Mouse (Mus musculus): ENCODE data around the gene Tcf7l2. TPM values are rescaled to one million over a fixed set of nuclear protein-coding genes. Genes with fewer than 3 reads are reported as not detected.

The Tcf7l2 gene
- polyA plus RNA-seq, 1 experiment, result 5.4 TPM

DNA sequence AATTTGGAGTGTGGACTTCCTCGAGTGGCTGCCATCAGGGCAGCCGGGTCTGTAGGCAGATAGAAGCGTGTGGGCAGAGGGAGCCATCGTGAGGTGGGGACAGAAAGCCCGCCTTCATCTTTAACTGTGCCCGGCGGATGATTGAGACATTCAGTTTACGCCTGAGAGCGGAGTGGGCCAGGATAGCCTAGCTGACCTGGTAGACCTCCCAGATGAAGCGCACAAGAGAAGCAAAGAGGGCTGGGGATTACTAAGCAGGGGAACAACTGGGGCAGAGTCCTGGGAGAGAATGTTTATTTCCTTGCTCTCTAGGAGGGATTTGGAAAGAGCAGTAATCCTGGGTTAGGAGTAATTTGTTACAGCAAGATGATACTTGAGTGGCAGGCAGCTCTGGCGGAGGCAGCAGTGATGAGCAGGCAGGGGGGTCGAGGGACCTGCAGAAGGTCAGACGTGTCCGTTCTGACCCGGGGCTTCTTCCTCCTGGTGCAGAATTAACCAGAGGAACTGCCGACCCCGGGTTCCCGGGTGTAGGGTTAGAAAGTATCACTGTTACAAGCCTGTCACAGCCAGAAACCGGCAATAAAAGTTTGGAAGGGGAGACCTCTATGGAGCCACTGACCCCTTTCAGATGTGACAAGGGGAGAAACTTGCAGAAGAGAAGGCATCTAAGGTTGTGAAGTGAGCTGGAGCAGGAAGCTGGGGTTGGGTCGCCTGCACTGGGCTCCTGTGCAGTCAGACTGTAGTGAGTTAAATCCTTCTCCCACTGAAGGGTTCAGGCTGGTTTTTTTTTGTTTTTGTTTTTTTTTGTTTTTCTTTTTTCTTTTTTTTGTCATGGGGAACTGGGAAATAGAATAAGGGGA, 65.8 kb downstream of the Tcf7l2 start:
- no peak overlapping the region for H3K4me3 ChIP-seq
- no peaks in the 10 kb centered on the region for H3K36me3 ChIP-seq (ENCODE audit: control insufficient read depth, insufficient read depth)
- no peaks in the 10 kb centered on the region for H3K27me3 ChIP-seq (ENCODE audit: control insufficient read depth, insufficient read depth, insufficient read length)
- no peak overlapping the region for H3K4me2 ChIP-seq (ENCODE audit: low read depth)
- peaks cover 18% of the 10 kb centered on the region for H3K79me2 ChIP-seq (ENCODE audit: control insufficient read depth, insufficient read depth)
- no peak for TF ChIP-seq TCF3 (IDR thresholded peaks at IDR 0.05; ENCODE audit: insufficient read length, low read depth)
- TF ChIP-seq USF1 (IDR thresholded peaks at IDR 0.05; ENCODE audit: low read depth), result no peak
- no peak for TF ChIP-seq POLR2A (IDR thresholded peaks at IDR 0.05; ENCODE audit: insufficient read length, low read depth)
- TF ChIP-seq MYOG (IDR thresholded peaks at IDR 0.05; ENCODE audit: control insufficient read depth in 1 of 3, insufficient read depth in 1 of 3, insufficient read length in 2 of 3, low read depth in 2 of 3), result no peak
- no peak for TF ChIP-seq E2F4 (IDR thresholded peaks at IDR 0.05; ENCODE audit: insufficient read depth)
- no peak for TF ChIP-seq REST (IDR thresholded peaks at IDR 0.05; ENCODE audit: insufficient read depth, insufficient read length)
- no peak for TF ChIP-seq POLR2AphosphoS2 (IDR thresholded peaks at IDR 0.05; ENCODE audit: insufficient read length, low read depth)
- no peak for TF ChIP-seq SRF (IDR thresholded peaks at IDR 0.05; ENCODE audit: control insufficient read depth, insufficient read length, low read depth)
- TF ChIP-seq MYOD1 (IDR thresholded peaks at IDR 0.05; ENCODE audit: control insufficient read depth in 1 of 3, insufficient read length in 2 of 3, low read depth in 2 of 3), result no peak
- no peak for TF ChIP-seq TCF12 (IDR thresholded peaks at IDR 0.05; ENCODE audit: insufficient read depth, poor library complexity, severe bottlenecking)
- TF ChIP-seq CEBPB (IDR thresholded peaks at IDR 0.05; ENCODE audit: insufficient read depth, poor library complexity, severe bottlenecking), result no peak
- no peak for TF ChIP-seq MAX (IDR thresholded peaks at IDR 0.05; ENCODE audit: low read depth)
- no peak overlapping the region for H3ac ChIP-seq (ENCODE audit: control insufficient read depth, insufficient read length)

DNA sequence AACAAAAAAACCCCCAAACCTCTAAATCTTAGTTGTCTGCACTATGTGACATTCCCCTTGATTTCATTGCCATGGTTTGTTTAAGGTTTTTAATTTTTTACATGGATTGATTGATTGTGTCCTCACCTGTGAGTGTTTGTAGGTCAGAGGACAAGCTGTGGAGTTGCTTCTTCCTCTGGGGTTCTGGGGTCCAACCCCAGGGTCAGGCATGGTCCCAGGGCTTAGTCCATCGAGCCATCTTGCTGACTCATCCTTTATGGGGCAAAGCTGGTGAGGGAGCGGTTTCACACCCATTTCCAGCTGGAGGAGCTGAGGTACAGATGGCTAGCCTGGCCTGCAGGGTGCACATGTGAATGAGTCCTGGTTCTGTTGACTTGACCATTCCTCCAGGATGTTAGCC, 66.7 kb downstream of the Tcf7l2 start:
- H3K27me3 ChIP-seq (ENCODE audit: control insufficient read depth, insufficient read depth, insufficient read length), result no peaks in the 10 kb centered on the region
- no peak overlapping the region for H3K4me3 ChIP-seq
- H3ac ChIP-seq (ENCODE audit: control insufficient read depth, insufficient read length), result no peak overlapping the region
- H3K36me3 ChIP-seq (ENCODE audit: control insufficient read depth, insufficient read depth), result no peaks in the 10 kb centered on the region
- peaks cover 18% of the 10 kb centered on the region for H3K79me2 ChIP-seq (ENCODE audit: control insufficient read depth, insufficient read depth)
- TF ChIP-seq SRF (IDR thresholded peaks at IDR 0.05; ENCODE audit: control insufficient read depth, insufficient read length, low read depth) (no peak), USF1 (IDR thresholded peaks at IDR 0.05; ENCODE audit: low read depth) (no peak), MAX (IDR thresholded peaks at IDR 0.05; ENCODE audit: low read depth) (no peak), MYOG (IDR thresholded peaks at IDR 0.05; ENCODE audit: control insufficient read depth in 1 of 3, insufficient read depth in 1 of 3, insufficient read length in 2 of 3, low read depth in 2 of 3) (no peak), REST (IDR thresholded peaks at IDR 0.05; ENCODE audit: insufficient read depth, insufficient read length) (no peak), MYOD1 (IDR thresholded peaks at IDR 0.05; ENCODE audit: control insufficient read depth in 1 of 3, insufficient read length in 2 of 3, low read depth in 2 of 3) (no peak), POLR2A (IDR thresholded peaks at IDR 0.05; ENCODE audit: insufficient read length, low read depth) (no peak), POLR2AphosphoS2 (IDR thresholded peaks at IDR 0.05; ENCODE audit: insufficient read length, low read depth) (no peak), CEBPB (IDR thresholded peaks at IDR 0.05; ENCODE audit: insufficient read depth, poor library complexity, severe bottlenecking) (no peak), TCF3 (IDR thresholded peaks at IDR 0.05; ENCODE audit: insufficient read length, low read depth) (no peak), E2F4 (IDR thresholded peaks at IDR 0.05; ENCODE audit: insufficient read depth) (no peak), TCF12 (IDR thresholded peaks at IDR 0.05; ENCODE audit: insufficient read depth, poor library complexity, severe bottlenecking) (no peak)
- no peak overlapping the region for H3K4me2 ChIP-seq (ENCODE audit: low read depth)

DNA sequence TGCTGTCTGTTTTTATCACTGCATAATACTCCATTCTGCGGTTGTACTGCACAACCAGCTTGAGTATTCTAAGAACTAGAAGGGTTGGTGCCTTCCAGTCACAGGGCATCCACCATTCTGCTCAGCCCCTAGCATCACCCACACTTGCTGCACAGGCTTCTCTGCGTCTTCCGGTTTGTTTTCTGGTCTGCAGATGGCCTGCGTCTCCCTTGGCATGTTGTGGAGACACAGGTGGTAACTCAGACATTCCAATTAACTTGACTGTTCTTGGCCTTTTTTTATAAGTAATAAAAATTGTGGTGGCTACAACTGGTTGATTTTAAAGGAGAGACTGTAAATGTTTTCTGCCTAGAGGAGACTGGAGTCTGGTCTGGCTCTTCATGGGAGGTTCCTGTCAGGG, 67.9 kb downstream of the Tcf7l2 start:
- TF ChIP-seq REST (IDR thresholded peaks at IDR 0.05; ENCODE audit: insufficient read depth, insufficient read length) (no peak), POLR2A (IDR thresholded peaks at IDR 0.05; ENCODE audit: insufficient read length, low read depth) (no peak), TCF3 (IDR thresholded peaks at IDR 0.05; ENCODE audit: insufficient read length, low read depth) (no peak), MYOG (IDR thresholded peaks at IDR 0.05; ENCODE audit: control insufficient read depth in 1 of 3, insufficient read depth in 1 of 3, insufficient read length in 2 of 3, low read depth in 2 of 3) (no peak), SRF (IDR thresholded peaks at IDR 0.05; ENCODE audit: control insufficient read depth, insufficient read length, low read depth) (no peak), CEBPB (IDR thresholded peaks at IDR 0.05; ENCODE audit: insufficient read depth, poor library complexity, severe bottlenecking) (no peak), MYOD1 (IDR thresholded peaks at IDR 0.05; ENCODE audit: control insufficient read depth in 1 of 3, insufficient read length in 2 of 3, low read depth in 2 of 3) (no peak), POLR2AphosphoS2 (IDR thresholded peaks at IDR 0.05; ENCODE audit: insufficient read length, low read depth) (no peak), USF1 (IDR thresholded peaks at IDR 0.05; ENCODE audit: low read depth) (no peak), E2F4 (IDR thresholded peaks at IDR 0.05; ENCODE audit: insufficient read depth) (no peak), MAX (IDR thresholded peaks at IDR 0.05; ENCODE audit: low read depth) (no peak), TCF12 (IDR thresholded peaks at IDR 0.05; ENCODE audit: insufficient read depth, poor library complexity, severe bottlenecking) (no peak)
- Histone ChIP-seq H3K36me3 (ENCODE audit: control insufficient read depth, insufficient read depth) (no peaks in the 10 kb centered on the region), H3K27me3 (ENCODE audit: control insufficient read depth, insufficient read depth, insufficient read length) (no peaks in the 10 kb centered on the region), H3K4me3 (no peak overlapping the region), H3K4me2 (ENCODE audit: low read depth) (no peak overlapping the region), H3K79me2 (ENCODE audit: control insufficient read depth, insufficient read depth) (peaks cover 22% of the 10 kb centered on the region), H3ac (ENCODE audit: control insufficient read depth, insufficient read length) (no peak overlapping the region)

DNA sequence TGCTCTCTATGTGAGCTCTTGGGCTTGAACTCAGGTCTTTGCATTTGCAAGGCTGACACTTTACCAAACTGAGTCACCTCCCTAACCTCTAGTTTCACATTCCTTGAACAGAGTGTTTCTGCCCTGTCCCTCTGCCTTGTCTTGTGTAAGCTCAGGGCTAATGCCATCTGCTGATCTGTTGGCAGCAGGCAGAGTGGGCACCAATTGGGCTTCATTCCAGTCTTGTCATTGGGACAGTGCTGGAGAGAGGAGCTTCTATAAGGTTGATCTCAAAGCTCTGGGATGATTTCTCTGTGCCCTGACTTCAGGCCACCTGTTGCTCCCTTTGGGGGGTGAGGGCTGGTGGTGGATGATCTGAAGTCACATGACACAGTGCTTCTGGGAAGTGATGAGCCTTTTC, 70.6 kb downstream of the Tcf7l2 start:
- no peak overlapping the region for H3K4me2 ChIP-seq (ENCODE audit: low read depth)
- H3ac ChIP-seq (ENCODE audit: control insufficient read depth, insufficient read length), result no peak overlapping the region
- peaks cover 27% of the 10 kb centered on the region for H3K79me2 ChIP-seq (ENCODE audit: control insufficient read depth, insufficient read depth)
- peak in 1 of 3 experiments; percentile 27 for TF ChIP-seq MYOG (IDR thresholded peaks at IDR 0.05; ENCODE audit: control insufficient read depth in 1 of 3, insufficient read depth in 1 of 3, insufficient read length in 2 of 3, low read depth in 2 of 3)
- TF ChIP-seq MYOD1 (IDR thresholded peaks at IDR 0.05; ENCODE audit: control insufficient read depth in 1 of 3, insufficient read length in 2 of 3, low read depth in 2 of 3), result peak in 1 of 3 experiments; percentile 17
- TF ChIP-seq E2F4 (IDR thresholded peaks at IDR 0.05; ENCODE audit: insufficient read depth), result no peak
- TF ChIP-seq REST (IDR thresholded peaks at IDR 0.05; ENCODE audit: insufficient read depth, insufficient read length), result no peak
- TF ChIP-seq USF1 (IDR thresholded peaks at IDR 0.05; ENCODE audit: low read depth), result no peak
- TF ChIP-seq MAX (IDR thresholded peaks at IDR 0.05; ENCODE audit: low read depth), result no peak
- no peak for TF ChIP-seq TCF12 (IDR thresholded peaks at IDR 0.05; ENCODE audit: insufficient read depth, poor library complexity, severe bottlenecking)
- no peaks in the 10 kb centered on the region for H3K27me3 ChIP-seq (ENCODE audit: control insufficient read depth, insufficient read depth, insufficient read length)
- H3K4me3 ChIP-seq, result no peak overlapping the region
- no peaks in the 10 kb centered on the region for H3K36me3 ChIP-seq (ENCODE audit: control insufficient read depth, insufficient read depth)
